Mouse (Mus musculus): Measurements from ENCODE around the gene Fam20c.
A peak's percentile ranks its signal among the peaks of the same experiment; 100 is the strongest.

The Fam20c gene

DNA sequence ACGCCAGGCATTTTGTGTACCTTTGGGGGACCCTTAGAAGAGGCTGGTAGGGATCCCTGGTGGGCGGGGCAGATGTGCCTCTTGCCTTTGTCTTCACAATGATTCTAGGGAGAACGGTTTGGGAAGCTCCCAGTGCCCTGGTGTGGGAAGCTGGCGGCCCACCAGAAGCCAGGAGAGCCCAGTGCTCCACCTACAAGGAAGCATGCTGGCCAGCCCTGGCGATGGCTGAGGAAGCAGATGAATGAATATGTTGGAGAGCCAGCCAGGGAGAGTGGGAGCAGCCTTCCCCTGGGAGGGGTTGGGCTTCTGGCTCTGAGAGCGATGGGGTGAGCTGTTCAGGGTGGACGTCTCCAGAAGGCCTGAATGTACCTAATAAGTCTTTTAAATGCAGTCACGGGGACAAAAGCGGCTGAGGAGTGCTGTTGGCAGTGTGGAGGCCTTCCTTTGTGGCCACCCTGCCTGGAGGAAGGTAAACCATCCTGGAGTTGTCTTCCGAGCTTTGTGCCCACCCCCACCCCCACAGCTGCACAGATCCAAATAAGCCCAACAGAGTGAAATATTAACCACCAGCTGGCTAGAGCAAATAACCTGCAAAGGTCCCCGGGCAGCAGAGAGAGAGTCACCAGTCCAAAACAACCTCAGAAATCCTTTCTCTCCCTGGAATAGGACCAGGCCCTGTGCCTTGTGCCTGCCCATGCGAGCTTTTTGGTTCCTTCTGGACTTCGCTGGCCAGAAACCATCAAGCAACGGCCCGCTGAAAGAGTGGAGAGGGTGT, 2.2 kb downstream of the Fam20c start:
- DNase-seq (ENCODE audit: low spot score) = peak; percentile 20

DNA sequence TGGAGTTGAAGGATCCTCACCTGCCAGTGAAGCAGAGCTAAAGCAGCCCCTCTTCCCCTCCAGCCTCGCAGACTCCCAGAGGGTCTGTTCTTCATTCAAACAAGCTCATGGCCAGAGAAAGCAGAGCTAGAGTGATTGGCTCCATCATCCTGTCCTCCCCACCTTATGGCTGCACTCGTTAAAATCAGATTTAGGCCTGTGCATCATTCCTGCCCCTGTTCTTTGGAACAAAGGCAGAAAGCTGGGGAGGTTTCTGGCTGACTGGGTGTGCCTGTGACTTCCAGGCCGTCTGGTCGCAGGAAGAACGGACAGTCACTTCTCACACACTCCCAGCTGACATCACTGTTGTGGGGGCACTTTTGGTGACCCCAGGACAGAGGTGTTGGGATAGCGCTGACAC, 2.8 kb downstream of the Fam20c start:
- DNase-seq (ENCODE audit: low spot score) = no peak

DNA sequence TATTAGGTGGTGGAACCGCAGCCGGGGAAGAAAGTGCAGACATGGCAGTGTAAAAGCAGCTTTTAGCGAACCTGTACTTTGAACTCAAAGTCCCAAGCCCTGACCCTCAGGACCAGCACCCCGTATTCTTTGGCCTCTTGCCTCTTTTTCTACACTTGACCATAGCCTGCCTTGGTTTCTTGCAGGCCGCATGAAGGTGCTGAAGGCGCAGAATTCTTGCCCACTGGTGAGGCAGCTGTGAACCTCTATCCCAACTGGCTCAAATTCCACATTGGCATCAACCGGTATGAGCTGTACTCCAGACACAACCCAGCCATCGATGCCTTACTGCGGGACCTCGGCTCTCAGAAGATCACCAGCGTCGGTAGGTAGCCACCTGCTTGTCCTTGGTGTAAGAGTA, 3.3 kb downstream of the Fam20c start:
- no peak for DNase-seq (ENCODE audit: low spot score)

DNA sequence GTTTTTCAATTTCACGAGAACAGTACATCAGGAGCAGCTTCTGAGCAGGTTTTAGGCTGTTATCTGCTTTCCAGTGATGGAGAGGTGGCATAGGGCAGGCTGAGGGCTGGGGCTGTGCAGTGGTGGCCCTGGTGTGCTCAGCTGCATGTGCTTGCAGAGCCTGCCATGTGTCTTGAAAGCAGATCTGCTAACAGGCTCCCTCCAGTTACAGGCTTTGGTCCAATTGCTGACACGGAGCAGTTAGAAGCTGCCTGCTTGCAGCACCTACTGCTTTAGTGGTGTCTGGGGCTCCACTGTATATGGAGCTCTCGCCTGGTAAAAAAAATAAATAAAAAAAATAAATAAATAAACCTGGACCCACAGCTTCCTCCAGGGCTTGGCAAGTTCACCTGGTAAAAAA, 4.2 kb downstream of the Fam20c start:
- no peak for DNase-seq (ENCODE audit: low spot score)

DNA sequence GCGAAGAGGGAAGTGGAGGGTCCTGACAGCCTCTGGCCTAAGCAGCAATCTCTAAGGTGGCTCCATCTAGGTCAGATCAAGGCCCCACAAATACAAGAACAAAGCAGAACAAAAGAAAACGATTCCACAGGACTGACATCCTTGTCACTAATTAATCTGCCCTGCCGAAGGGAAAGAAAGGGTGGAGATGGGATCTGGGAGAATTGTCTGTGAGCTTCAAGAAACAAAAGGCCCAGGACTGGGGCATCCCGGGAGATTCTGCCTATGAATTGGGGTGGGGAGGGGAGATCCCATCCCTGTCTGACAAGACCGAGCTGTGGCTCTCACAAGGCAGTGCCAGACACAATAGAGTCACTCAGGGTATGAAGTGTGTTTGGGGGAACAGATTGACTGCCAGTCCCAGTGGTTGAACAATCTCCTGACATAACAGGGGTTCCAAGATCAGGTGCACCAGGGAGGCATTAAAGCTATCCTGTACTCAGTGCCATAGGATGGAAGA, 7.6 kb downstream of the Fam20c start:
- no peak for DNase-seq (ENCODE audit: low spot score)

DNA sequence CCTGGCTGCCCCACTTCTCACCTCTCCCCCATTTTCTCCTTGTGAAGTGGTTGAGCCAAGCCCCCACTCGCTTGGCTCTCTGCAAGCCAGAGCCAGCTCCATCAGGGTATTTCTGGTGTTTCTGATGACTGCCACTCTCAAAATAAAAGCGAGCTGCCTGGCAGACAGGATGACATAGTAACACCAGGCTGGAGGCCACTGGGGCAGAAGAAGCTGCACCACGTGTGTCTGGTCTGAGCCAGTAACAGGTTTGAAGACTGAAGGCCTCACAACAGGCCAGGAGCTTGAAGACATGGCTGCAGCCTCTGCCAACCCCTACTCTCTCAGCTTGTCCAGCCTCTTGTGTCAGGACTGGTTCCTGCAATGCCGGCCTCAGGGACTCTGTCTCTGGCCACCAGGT, 8.0 kb downstream of the Fam20c start:
- DNase-seq (ENCODE audit: low spot score) = no peak

DNA sequence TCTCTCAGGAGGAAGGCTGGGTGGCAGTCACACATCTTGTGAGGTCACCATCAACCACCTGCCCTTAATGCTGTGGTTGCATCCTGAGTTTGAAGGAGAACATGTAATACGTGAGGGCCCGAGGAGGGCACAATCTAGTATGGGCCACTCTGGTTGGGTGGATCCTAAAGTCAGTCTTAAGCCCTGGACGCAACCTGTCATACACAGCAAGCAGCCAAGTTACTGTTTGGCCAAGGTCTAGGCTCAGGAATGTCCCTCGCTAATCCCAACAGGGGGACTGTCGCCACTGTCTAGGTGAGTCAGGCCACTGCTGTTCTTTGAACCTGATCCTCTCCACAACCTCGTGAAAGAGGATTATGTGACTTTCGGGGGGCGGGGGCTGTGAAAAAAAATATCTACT, 10.3 kb downstream of the Fam20c start:
- DNase-seq (ENCODE audit: low spot score) = no peak

DNA sequence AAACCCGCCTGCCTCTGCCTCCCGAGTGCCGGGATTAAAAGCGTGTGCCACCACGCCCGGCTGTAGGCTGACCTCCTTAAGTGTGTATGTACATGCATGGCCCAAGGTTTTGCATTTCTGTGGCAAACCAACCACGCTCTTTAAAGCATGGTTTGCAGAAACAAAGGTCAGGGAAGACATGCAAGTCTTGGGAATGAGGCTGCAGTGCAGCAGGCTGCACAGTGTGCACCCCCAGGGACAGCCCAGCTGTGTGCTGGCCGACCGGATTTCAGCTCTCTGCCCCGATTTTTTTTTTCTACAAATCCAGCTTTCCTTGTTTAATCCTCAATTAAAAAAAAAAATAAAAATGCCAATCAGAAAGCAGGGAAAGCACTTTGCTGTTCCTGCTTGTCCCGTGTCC, 13.3 kb downstream of the Fam20c start:
- no peak for DNase-seq (ENCODE audit: low spot score)

DNA sequence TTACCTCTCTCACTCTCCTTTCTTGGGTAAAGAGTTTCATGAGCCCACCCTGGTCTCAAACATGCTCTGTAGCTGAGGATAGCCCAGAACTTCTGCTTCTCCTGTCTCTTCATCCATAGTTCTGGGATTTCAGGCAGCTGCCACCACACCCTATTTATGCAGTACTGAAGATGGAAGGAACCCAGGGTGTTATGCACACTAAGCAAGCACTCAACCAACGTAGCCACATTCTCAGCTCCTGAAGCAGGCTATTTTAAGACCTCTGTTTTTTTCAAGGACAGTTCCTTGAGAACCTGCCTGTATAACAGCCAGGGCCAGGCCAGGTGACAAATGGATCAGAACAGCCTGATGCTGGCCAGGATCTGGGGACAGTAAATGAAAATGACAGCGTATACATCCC, 14.4 kb downstream of the Fam20c start:
- no peak for DNase-seq (ENCODE audit: low spot score)

DNA sequence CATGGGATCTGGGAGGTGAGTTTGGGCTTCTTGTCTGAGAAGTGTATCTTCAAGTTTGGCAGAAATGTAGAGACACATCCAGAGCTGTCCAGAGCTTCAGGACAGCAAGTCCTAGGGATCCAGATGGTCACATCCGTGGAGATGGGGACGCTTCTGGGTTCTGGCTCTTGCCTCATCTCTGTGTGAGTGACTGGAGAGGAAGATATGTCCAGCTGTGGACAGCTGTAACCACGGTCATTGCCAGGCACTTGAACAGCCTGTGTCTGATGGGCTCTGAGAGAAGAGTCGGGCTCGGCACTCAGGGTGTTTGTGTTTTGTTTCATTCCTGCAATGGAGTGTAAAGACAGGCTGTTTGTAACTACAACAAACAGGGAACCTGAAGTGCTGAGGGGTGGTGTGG, 14.8 kb downstream of the Fam20c start:
- no peak for DNase-seq (ENCODE audit: low spot score)

DNA sequence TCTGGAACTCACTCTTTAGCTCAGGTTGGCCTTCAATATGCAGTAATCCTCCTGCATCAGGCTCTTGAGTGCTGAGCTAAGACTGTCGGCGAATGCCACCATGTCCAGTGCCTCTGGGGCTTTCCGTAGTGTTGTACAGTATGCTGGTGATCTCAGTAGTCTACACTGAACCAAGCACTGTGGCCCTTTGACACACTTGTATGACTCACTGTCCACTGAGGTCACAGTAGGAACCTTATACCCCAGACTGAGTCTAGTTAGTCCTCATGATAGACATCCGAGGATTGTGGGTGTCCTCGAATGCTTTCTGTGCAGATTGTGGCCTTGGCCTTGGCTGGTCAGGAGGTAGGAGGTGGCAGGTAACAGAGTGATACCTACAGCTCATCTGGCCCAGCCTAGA, 20.8 kb downstream of the Fam20c start:
- DNase-seq (ENCODE audit: low spot score) = no peak

DNA sequence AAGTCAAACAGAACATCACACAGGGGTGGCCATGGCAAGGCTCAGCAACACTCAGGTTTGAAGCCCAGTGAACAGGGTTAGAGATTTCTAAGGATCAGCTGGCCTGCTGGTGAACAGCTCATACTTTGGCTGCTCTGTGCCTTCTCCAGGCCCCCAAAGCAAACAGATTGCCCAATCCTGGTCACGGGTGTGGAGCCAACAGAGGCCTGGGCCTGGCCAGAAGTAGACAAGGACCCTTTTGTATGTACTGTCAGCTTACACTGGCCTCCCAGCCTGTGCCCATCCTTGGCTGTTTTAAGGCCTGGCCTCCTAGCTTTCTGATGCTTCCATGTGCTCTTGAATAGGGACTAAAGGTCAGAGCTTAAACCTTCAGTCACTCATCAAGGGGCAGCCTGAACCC, 22.0 kb downstream of the Fam20c start:
- no peak for DNase-seq (ENCODE audit: low spot score)

DNA sequence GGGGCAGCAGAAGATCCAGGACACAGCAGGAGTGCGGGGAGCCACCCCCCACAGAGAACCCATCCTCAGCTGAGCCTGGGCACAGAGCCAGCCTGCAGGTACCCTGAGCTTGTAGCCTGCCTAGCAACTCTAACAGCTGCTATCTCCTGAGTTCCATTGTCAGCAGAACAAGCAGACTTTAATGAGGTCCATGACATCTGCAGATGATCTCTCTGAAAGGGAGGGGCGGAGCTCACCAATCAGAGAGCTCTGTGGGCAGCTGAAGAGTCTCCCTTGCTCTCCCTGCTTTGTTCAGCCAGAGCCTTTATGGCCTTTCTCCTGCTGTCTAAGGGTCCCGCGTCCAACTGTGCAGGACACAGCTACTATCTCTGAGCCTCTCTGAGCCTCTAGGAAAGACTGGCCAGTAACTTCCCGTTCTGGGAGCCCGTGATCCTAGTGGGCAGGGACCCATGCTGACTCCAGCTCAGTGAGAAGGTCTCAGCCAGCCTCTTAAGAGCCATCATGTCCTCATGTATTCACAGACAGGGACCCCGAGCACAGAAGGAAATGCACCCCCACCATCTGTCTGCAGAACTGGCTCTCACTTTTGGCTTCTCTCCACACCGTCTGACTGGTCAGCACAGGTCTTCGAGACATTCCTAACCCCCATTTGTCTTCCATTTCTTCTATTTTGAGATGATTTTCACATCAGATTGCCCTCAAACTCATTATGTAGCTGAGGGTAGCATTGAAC, 24.6 kb downstream of the Fam20c start:
- no peak for DNase-seq (ENCODE audit: low spot score)

DNA sequence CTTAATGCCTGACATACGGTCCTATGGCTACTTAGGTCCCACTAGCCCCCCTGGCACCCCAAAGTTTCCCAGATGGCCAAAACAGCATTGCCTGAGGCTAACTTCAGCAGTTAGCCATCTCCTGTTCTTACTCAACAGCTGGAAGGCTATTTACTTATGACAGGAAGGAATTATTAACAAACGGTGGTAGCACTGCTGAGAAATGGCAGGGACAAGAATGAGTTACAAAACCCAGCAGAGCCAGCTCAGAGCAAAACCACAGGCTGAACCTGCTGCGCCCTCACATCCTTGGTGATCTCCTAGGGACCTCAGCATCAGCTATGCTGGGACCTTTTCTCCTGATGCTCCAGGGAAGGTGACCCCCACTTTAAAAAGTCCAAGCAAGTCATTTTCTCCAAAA, 25.3 kb downstream of the Fam20c start:
- no peak for DNase-seq (ENCODE audit: low spot score)

DNA sequence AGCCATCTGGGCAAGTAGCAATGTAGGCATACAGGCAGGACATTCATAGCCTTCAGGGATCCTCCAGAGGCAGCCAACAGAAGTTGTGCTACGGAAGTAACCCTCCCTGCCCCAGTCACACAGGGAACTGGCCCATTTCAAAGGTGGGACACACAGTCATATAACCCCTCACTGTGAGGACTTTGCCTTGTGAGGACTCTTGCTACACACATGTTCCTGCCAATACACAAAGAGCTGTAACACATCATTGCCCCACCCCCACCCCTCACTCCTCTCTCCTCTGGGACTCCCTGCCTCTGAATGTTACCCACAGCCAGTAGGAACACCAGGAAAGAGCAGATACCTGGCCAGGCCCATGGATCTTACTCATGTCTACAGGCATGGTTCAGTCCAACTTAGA, 28.4 kb downstream of the Fam20c start:
- no peak for DNase-seq (ENCODE audit: low spot score)

DNA sequence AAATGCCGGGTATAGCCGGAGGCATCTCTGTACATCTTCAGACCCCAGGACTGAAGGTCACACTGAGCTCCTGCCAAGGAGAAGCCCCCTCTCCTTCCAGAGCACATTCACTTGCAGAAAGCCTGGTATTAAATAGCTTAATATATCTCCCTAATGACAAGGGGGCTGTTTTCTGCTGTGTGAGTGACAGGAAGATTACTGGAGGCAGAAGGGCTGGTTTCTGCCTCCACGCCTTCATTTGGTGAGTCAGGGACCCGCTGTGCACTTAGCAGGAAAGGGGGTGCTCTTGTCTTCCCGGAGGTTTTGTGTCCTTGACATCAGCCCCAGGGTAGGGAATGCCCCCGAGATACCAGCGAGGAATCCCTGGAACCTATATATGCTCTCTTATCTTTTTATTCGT, 28.9 kb downstream of the Fam20c start:
- no peak for DNase-seq (ENCODE audit: low spot score)

DNA sequence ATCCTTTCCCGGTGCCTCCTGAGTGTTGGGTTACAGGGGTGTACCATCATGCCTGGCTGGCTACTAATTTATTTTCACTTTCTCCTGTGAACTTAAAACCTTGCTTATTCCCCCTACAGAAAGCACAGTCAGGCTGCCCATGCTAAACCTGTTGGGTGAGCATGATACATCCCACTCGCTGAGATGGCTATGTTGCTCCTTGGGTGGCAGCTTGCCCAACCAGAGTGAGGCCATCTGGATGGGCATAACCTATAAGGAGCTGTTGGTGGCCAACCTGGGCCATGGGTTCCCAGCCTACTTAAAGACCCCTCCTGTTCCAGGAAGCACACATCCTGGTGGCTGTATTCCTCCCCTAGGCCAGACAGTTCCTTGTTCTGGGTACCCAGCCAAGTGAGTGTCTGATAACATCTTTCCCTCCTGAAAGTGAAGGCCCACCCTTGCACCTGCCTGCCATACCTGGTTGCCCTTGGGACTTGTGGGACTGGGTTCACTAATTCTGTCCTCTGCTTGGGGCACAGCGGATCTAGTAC, 31.7 kb downstream of the Fam20c start:
- DNase-seq (ENCODE audit: low spot score) = no peak

DNA sequence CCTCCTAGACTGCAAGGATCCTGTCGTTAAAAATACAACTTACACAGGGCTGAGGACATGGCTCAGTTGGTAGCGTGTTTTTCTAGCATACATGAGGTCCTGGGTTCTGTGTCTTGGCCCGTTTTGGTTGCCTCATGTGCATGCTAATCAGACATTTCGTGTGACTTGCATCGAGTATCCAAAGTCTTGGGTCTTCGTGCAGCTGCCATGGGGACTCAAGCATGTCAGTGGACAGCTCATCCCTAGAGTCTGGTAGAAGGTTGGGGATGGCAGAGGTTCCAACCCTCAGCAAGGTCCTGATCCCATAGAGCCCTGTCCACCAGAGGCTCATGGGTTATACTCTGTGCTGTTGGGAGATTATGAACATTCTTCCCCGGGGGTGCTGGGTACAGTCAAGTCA, 33.3 kb downstream of the Fam20c start:
- DNase-seq (ENCODE audit: low spot score) = no peak

DNA sequence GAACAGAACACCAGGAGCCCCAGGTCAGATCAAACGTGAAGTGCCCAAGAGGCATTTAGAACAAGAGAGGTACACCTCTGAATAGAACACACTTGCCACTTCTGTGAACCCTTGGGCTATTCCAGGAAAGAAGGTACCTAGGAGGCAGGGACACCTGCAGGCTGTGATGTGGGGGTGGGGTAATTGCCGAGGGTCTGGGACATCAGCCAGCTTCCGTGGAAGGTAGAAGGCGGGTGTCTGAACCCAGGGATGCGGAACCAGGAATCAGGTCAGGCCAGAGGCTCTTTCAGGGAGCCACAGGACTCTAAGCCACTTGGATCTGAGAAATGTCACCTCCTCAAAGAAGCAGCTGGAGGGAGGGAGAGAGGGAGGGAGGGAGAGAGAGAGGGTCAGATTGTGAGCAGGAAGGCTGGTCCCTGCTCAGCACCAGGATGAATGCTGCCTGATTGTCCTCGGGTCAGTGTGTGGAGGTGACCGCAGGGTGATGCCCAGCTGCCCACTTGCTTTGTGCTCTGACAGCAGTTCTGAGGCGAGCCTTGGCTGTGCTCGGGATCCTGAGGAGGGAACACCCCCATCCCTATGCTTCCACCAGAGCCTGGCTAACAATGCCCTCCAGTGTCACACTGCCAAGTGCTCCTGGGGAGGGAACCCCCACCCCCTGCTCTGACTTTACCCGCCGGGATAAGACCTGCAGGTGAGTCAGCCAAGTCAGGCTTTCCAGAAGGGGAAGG, 34.3 kb downstream of the Fam20c start:
- no peak for DNase-seq (ENCODE audit: low spot score)

DNA sequence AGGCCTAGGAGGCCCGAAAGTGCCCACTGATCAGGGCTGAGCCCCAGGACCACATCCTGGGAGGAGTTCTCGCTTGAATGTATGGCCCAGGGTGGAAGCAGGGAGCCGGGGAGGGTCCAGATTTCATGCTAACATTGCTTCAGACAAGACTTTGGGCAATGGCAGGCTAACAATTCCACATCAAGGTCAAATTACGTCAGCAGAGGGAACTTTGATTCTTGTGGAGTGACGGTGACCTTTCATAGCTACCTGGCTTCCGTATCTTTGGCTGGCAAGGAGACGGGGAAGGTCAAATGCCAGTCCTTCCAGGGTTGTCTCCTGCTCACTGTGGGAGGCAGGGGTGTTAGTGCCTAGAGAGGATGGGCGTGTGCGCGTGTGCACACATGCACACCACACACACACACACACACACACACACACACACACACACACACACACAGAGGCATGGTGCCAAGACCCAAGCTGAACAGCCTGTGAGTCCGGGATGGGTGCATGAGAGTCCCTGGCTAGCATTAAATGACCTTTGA, 36.7 kb downstream of the Fam20c start:
- DNase-seq (ENCODE audit: low spot score) = no peak

DNA sequence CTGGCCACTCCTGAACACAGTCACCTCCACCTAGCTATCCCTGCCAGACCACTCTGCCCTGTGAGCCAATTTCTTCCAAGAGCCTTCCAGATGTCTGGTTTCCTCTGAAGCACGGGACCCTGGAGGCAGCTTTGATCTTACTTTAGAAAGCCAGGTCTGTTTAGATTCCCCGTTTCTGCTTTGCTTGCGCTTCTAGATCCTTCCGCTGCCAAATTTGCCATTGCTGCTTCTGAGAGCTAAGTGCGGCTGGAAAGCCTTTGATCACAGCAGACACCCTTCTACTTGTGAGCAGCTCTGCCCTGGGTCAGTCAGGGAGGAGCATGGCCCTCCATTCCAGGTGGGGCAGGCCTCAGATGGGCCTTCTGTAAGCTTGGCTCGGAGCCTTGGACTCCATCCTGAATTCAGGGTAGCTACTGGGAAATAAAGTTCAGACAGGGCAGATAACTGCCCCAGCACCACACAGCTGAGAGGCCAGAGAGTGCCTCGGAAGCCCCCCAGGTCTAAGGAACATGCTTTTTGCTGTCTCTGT, 47.3 kb downstream of the Fam20c start:
- no peak for DNase-seq (ENCODE audit: low spot score)

DNA sequence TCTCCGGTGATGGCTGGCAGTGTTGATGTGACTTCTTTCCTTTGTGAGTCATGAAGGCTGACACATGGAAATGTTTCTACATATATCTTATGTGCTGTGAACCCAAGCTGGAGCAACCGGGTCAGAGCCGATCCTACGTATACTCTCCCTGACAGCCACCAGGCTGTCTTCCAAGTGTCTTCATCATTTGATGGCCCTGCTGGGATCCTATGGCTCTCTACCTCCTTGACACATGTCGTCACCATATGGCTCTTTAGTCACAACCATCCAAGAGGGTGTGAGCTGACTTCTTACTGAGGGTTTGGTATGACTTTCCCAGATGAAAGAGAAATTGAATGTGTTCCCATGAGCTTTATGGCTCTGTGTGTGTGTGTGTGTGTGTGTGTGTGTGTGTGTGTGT, 50.0 kb downstream of the Fam20c start:
- DNase-seq (ENCODE audit: low spot score) = no peak

Data from urinary bladder, postnatal 25 days (tissue).